Mouse (Mus musculus) kidney, adult 2 months (tissue): ENCODE results near the gene Pla2g1b. TPM values are rescaled to one million over a fixed set of nuclear protein-coding genes. Genes with fewer than 3 reads are reported as not detected.
"Not testable (repeated sequence)": the region's sequence is repeated elsewhere in the genome, so short reads cannot be mapped to it uniquely, and the experiment has no call there.

Experiments
- DNase-seq: peaks from one replicate; pipeline ENCODE4 v3.0.0; 2021
- H3K27ac ChIP-seq: fragments of 200-500 bp; 2 replicates; pipeline ENCODE4 v1.5.1; 2012; ENCODE audit warnings: low read depth, low read length, control low read depth, inconsistent platforms; ENCODE audit not compliant: insufficient read depth
- H3K27me3 ChIP-seq: fragments of 200-500 bp; replicated peaks from 2 replicates; pipeline ENCODE4 v1.6.1; 2012; ENCODE audit warnings: mild to moderate bottlenecking, moderate library complexity, low read length, inconsistent platforms; ENCODE audit not compliant: control insufficient read depth, insufficient read depth
- H3K36me3 ChIP-seq: fragments of 200-500 bp; 2 replicates; pipeline ENCODE4 v1.6.1; 2012; ENCODE audit warnings: mild to moderate bottlenecking, moderate library complexity, low read length, inconsistent platforms; ENCODE audit not compliant: control insufficient read depth, insufficient read depth
- H3K4me1 ChIP-seq: fragments of 200-500 bp; 2 replicates; pipeline ENCODE4 v1.6.1; 2011; ENCODE audit warnings: low read length; ENCODE audit not compliant: control insufficient read depth, insufficient read depth
- H3K4me3 ChIP-seq: fragments of 200-500 bp; 2 replicates; pipeline ENCODE4 v1.5.1; 2011; ENCODE audit warnings: mild to moderate bottlenecking, low read depth, low read length, control low read depth; ENCODE audit not compliant: insufficient read depth
- CTCF ChIP-seq: fragments of 200-500 bp; conservative IDR thresholded peaks from 2 replicates; pipeline ENCODE4 v1.5.1; 2011; ENCODE audit warnings: low read depth, mild to moderate bottlenecking, control low read depth, low read length, moderate library complexity, mixed read lengths; ENCODE audit not compliant: insufficient read depth, insufficient read length
- POLR2A ChIP-seq: fragments of 200-500 bp; IDR thresholded peaks from one replicate; pipeline ENCODE4 v1.6.1; 2011; ENCODE audit warnings: low read depth, low read length, control low read depth
- WGBS: fragments of 180-500 bp; shearing (Covaris S2); methylation state at CpG from one replicate; pipeline ENCODE4 v1.1.7; 2018; 5-methylcytosine and 5-hydroxymethylcytosine counted together
- polyA plus RNA-seq: library from polyadenylated mRNA; depleted of rRNA; stranded (reverse); fragments of >200 nt; gene quantifications from 2 replicates; pipeline ENCODE4 v1.2.3, GENCODE M21; 2012

Pla2g1b gene
- polyA plus RNA-seq, 1 experiment: 0.74 TPM

- H3K27ac ChIP-seq: no peak overlapping the region
- no peak for TF ChIP-seq POLR2A
- peaks cover 6% of the 10 kb centered on the region; the same call in 1 of the 2 replicates for H3K4me1 ChIP-seq
- DNase-seq: no peak
- no peak overlapping the region for H3K4me3 ChIP-seq
- H3K36me3 ChIP-seq: no peaks in the 10 kb centered on the region
- 65% methylated on average over 9 of the region's 9 CpGs for WGBS
- no peaks in the 10 kb centered on the region for H3K27me3 ChIP-seq
Observed at GRCm38 (mm10) chr5:115498307-115499240, 32.5 kb downstream of the Pla2g1b start.

GRCm38 (mm10) chr5:115500383-115500935 is 34.4 kb downstream of the Pla2g1b start:
- no peaks in the 10 kb centered on the region for H3K36me3 ChIP-seq
- no peaks in the 10 kb centered on the region for H3K27me3 ChIP-seq
- no peak for TF ChIP-seq CTCF
- TF ChIP-seq POLR2A: no peak
- H3K27ac ChIP-seq: peak overlapping the region; percentile 39; the same call in 1 of the 2 replicates
- H3K4me1 ChIP-seq: peaks cover 6% of the 10 kb centered on the region; the same call in 1 of the 2 replicates
- DNase-seq: peak; percentile 72
- no peak overlapping the region for H3K4me3 ChIP-seq
- WGBS: 24% methylated on average over 12 of the region's 12 CpGs

GRCm38 (mm10) chr5:115503035-115503434 is 37.0 kb downstream of the Pla2g1b start:
- H3K27me3 ChIP-seq: no peaks in the 10 kb centered on the region
- H3K4me1 ChIP-seq: peaks cover 6% of the 10 kb centered on the region; the same call in 1 of the 2 replicates
- no peak overlapping the region for H3K27ac ChIP-seq
- no peak for TF ChIP-seq CTCF
- no peak for TF ChIP-seq POLR2A
- H3K36me3 ChIP-seq: no peaks in the 10 kb centered on the region
- 44% methylated on average over 12 of the region's 12 CpGs for WGBS
- DNase-seq: no peak
- H3K4me3 ChIP-seq: no peak overlapping the region

GRCm38 (mm10) chr5:115505617-115506016 is 39.6 kb downstream of the Pla2g1b start:
- not testable (repeated sequence) for H3K4me3 ChIP-seq, H3K27ac ChIP-seq, DNase-seq, H3K36me3 ChIP-seq, H3K27me3 ChIP-seq
- H3K4me1 ChIP-seq: peaks cover 13% of the 10 kb centered on the region; the same call in 1 of the 2 replicates
- WGBS: 47% methylated on average over 4 of the region's 4 CpGs

GRCm38 (mm10) chr5:115506454-115507201 is 40.6 kb downstream of the Pla2g1b start, which contains the start of gene Pxn:
Gene Pxn (plus strand): TSS chr5:115506676.
- under 1% methylated on average over 74 of the region's 74 CpGs for WGBS
- TF ChIP-seq CTCF (peak; percentile 87), POLR2A (peak; percentile 77)
- peak; percentile 95 for DNase-seq
- Histone ChIP-seq H3K4me1 (peaks cover 16% of the 10 kb centered on the region), H3K27ac (peak within 1 kb of the TSS; percentile 88), H3K4me3 (peak within 1 kb of the TSS; percentile 97), H3K36me3 (no peaks in the 10 kb centered on the region), H3K27me3 (no peaks in the 10 kb centered on the region)

GRCm38 (mm10) chr5:115507267-115507980 is 41.4 kb downstream of the Pla2g1b start:
- Histone ChIP-seq H3K4me3 (peak overlapping the region; percentile 97), H3K27ac (peak overlapping the region; percentile 82), H3K36me3 (no peaks in the 10 kb centered on the region), H3K27me3 (no peaks in the 10 kb centered on the region), H3K4me1 (peaks cover 20% of the 10 kb centered on the region)
- WGBS: 5% methylated on average over 12 of the region's 12 CpGs
- TF ChIP-seq POLR2A (no peak), CTCF (no peak)
- DNase-seq: no peak
